ENCODE assay signal across 30 mouse cellular contexts in genomic region chr1:85988351-85988750, GRCm38 (mm10). TPM values are rescaled to one million over a fixed set of nuclear protein-coding genes. Genes with fewer than 3 reads are reported as not detected.
DNase-seq lines count a peak whose midpoint lies in the region; ATAC-seq and TF ChIP-seq lines count a peak whose summit lies in the region.
"Had no signal": no experiment of that assay in that cellular context is flagged by ENCODE, and none has a peak within 500 bp of the region (broad histone marks: within the 10 kb centered on the region; RNA-seq: fewer than 3 reads in every experiment).

No protein-coding gene starts in this region.

- WGBS in lung, postnatal 0 days, result 62% methylated on average over 4 of the region's 4 CpGs

- TF ChIP-seq POLR2A in CH12.LX (IDR thresholded peaks at IDR 0.05; ENCODE audit: low read depth, low read length), result no peak

- no peaks in the 10 kb centered on the region for H3K79me2 ChIP-seq in CH12.LX (replicated peaks; ENCODE audit: control insufficient read depth, extremely low read depth, insufficient read depth, poor library complexity, severe bottlenecking)

- TF ChIP-seq CTCF in lung, postnatal 0 days (IDR thresholded peaks at IDR 0.05), result no peak
- no peak for TF ChIP-seq CTCF in CH12.LX (conservative IDR thresholded peaks at IDR 0.05 in 1 of 2, IDR thresholded peaks at IDR 0.05 in 1 of 2; ENCODE audit: low read depth in 2 of 2, low read length in 2 of 2)

- in situ Hi-C loops in CH12.LX (cut with MboI; ENCODE audit: low pct_ligation_motif_present, low pct_unique_long_range_greater_than_20kb, low sequenced_read_pairs), result no loop called here

- no peaks in the 10 kb centered on the region for H3K36me3 ChIP-seq in lung, postnatal 0 days (ENCODE audit: insufficient read depth, low read length)
- H3K36me3 ChIP-seq in CH12.LX (replicated peaks in 1 of 2; ENCODE audit: control insufficient read depth in 1 of 2, insufficient read depth in 1 of 2, low read length in 1 of 2), result no peaks in the 10 kb centered on the region
- H3K36me3 ChIP-seq in splenic B cell, adult 2 months (ENCODE audit: control insufficient read depth, insufficient read depth, low read length, poor library complexity, severe bottlenecking), result no peaks in the 10 kb centered on the region
- H3K36me3 ChIP-seq: embryonic facial prominence, embryonic 15.5 days; forebrain, embryonic 15.5 days; heart, embryonic 12.5 days; kidney, embryonic 15.5 days; midbrain, embryonic 15.5 days had no signal

- no peak overlapping the region for H3K27ac ChIP-seq in lung, postnatal 0 days (ENCODE audit: low read length)
- H3K27ac ChIP-seq in CH12.LX (ENCODE audit: insufficient read depth, low read depth), result 0 out of 2 replicates have a peak overlapping the region, but pooled peaks have one; percentile 18
- H3K27ac ChIP-seq: embryonic facial prominence, embryonic 15.5 days; forebrain, embryonic 15.5 days; hindbrain, postnatal 0 days; kidney, embryonic 15.5 days; liver, embryonic 14.5 days; midbrain, embryonic 15.5 days had no signal

- H3K27me3 ChIP-seq in lung, postnatal 0 days (replicated peaks; ENCODE audit: insufficient read depth, low read length), result no peaks in the 10 kb centered on the region
- H3K27me3 ChIP-seq in CH12.LX (replicated peaks), result no peaks in the 10 kb centered on the region
- H3K27me3 ChIP-seq in splenic B cell, adult 2 months (ENCODE audit: control insufficient read depth, insufficient read depth, low read length, poor library complexity, severe bottlenecking), result no peaks in the 10 kb centered on the region
- H3K27me3 ChIP-seq: embryonic facial prominence, embryonic 15.5 days; forebrain, embryonic 15.5 days; heart, embryonic 12.5 days; kidney, embryonic 15.5 days; midbrain, embryonic 15.5 days had no signal

- H3K4me1 ChIP-seq in lung, postnatal 0 days (ENCODE audit: insufficient read depth, low read depth, low read length), result no peaks in the 10 kb centered on the region
- peaks cover 23 to 67% of the 10 kb centered on the region in 2 experiments for H3K4me1 ChIP-seq in CH12.LX (ENCODE audit: control insufficient read depth in 1 of 2, insufficient read depth in 2 of 2)
- H3K4me1 ChIP-seq: embryonic facial prominence, embryonic 15.5 days; forebrain, embryonic 15.5 days; kidney, embryonic 15.5 days; midbrain, embryonic 15.5 days had no signal

- TF ChIP-seq RAD21 in CH12.LX (IDR thresholded peaks at IDR 0.05; ENCODE audit: low read depth, low read length), result no peak

- no peaks in the 10 kb centered on the region for H3K9me3 ChIP-seq in lung, postnatal 0 days (ENCODE audit: low read length)
- peaks cover 4% of the 10 kb centered on the region for H3K9me3 ChIP-seq in CH12.LX (replicated peaks; ENCODE audit: low read length)
- H3K9me3 ChIP-seq: embryonic facial prominence, embryonic 15.5 days; forebrain, embryonic 15.5 days; kidney, embryonic 15.5 days; midbrain, embryonic 15.5 days had no signal

- peak; percentile 23 for DNase-seq in lung, postnatal 0 days (ENCODE audit: low spot score)
- no peak for DNase-seq in lung, postnatal 14 days
- no peak for DNase-seq in CH12.LX (ENCODE audit: extremely low read depth)
- peak; percentile 70 for DNase-seq in splenic B cell, adult 2 months (ENCODE audit: low read depth, low spot score)
- DNase-seq in layer of hippocampus, postnatal 25 days (ENCODE audit: extremely low spot score in 1 of 2, low spot score in 1 of 2), result no peak
- DNase-seq in urinary bladder, adult 2 months (ENCODE audit: low spot score), result no peak
- DNase-seq: adrenal gland, adult 2 months; cerebellum, adult 8-10 months; cerebellum, postnatal 36 days; gastrocnemius, postnatal 10 days; heart, adult 11 months; heart, postnatal 10 days; kidney, postnatal 36 days; right cerebral cortex, adult 18-20 months; thymus, postnatal 14 days had no signal

- H3K9ac ChIP-seq in lung, postnatal 0 days (replicated peaks; ENCODE audit: low read depth), result no peak overlapping the region
- H3K9ac ChIP-seq in CH12.LX (ENCODE audit: insufficient read depth, low read depth), result no peak overlapping the region
- H3K9ac ChIP-seq: embryonic facial prominence, embryonic 15.5 days; forebrain, embryonic 15.5 days; heart, embryonic 12.5 days; kidney, embryonic 15.5 days; liver, embryonic 14.5 days; midbrain, embryonic 15.5 days had no signal

- dilution Hi-C loops in CH12.LX (cut with MboI; ENCODE audit: extremely low pct_ligation_motif_present, extremely low pct_unique_long_range_greater_than_20kb, low sequenced_read_pairs), result no loop called here

- no peak overlapping the region for H3K4me2 ChIP-seq in lung, postnatal 0 days (replicated peaks; ENCODE audit: low read depth, low read length)
- peak overlapping the region; percentile 8; the same call in 1 of the 2 replicates for H3K4me2 ChIP-seq in CH12.LX (ENCODE audit: insufficient read depth, low read depth, poor library complexity, severe bottlenecking)
- H3K4me2 ChIP-seq: embryonic facial prominence, embryonic 15.5 days; forebrain, embryonic 15.5 days; heart, embryonic 12.5 days; kidney, embryonic 15.5 days; midbrain, embryonic 15.5 days had no signal

- TF ChIP-seq EP300 in lung, postnatal 0 days (IDR thresholded peaks at IDR 0.05), result no peak
- TF ChIP-seq EP300 in CH12.LX (IDR thresholded peaks at IDR 0.05; ENCODE audit: low read length), result no peak

- no peak for ATAC-seq in lung, postnatal 0 days
- peak; percentile 89 for ATAC-seq in megakaryocyte, adult 5-6 weeks (ENCODE audit: poor library complexity, severe bottlenecking)
- ATAC-seq: forebrain, embryonic 15.5 days; hindbrain, postnatal 0 days; intestine, postnatal 0 days; midbrain, embryonic 15.5 days had no signal

- H3K4me3 ChIP-seq in lung, postnatal 0 days (ENCODE audit: low read depth, low read length), result no peak overlapping the region
- H3K4me3 ChIP-seq in CH12.LX (replicated peaks in 1 of 3; ENCODE audit: low read depth in 2 of 3, low read length in 2 of 3, poor library complexity in 1 of 3), result no peak overlapping the region
- H3K4me3 ChIP-seq: embryonic facial prominence, embryonic 15.5 days; forebrain, embryonic 15.5 days; heart, embryonic 12.5 days; kidney, embryonic 15.5 days; midbrain, embryonic 15.5 days; myocyte had no signal

TF ChIP-seq in CH12.LX, 34 proteins besides CTCF, POLR2A, EP300 and RAD21:
- TF ChIP-seq MAFK (IDR thresholded peaks at IDR 0.05; ENCODE audit: insufficient replicate concordance, low read length) (no peak), SIN3A (IDR thresholded peaks at IDR 0.05; ENCODE audit: low read length) (no peak), E2F4 (IDR thresholded peaks at IDR 0.05; ENCODE audit: insufficient replicate concordance, low read depth, low read length) (no peak), HCFC1 (IDR thresholded peaks at IDR 0.05; ENCODE audit: low read depth, low read length) (no peak), TBP (conservative IDR thresholded peaks at IDR 0.05; ENCODE audit: low read depth, low read length) (no peak), MAX (IDR thresholded peaks at IDR 0.05; ENCODE audit: low read length) (no peak), KAT2A (IDR thresholded peaks at IDR 0.05; ENCODE audit: insufficient replicate concordance, low read length) (no peak), CHD2 (IDR thresholded peaks at IDR 0.05; ENCODE audit: low read length) (no peak), IRF4 (IDR thresholded peaks at IDR 0.05; ENCODE audit: low read depth, low read length) (no peak), ZC3H11A (IDR thresholded peaks at IDR 0.05; ENCODE audit: low read depth, low read length) (no peak), USF2 (conservative IDR thresholded peaks at IDR 0.05; ENCODE audit: low read depth, low read length) (no peak), RCOR1 (conservative IDR thresholded peaks at IDR 0.05; ENCODE audit: low read depth, low read length) (no peak)

RNA-seq across cellular contexts. Expression of gene Gpr55, which starts 27.5 kb away (rescaled TPM):
- polyA plus RNA-seq in lung, postnatal 0 days (2015; fragmentation: Nextera tagmentation; extraction: Ambion mirVana), result 0.14 and 0.26 TPM in 2 replicates
- total RNA-seq in CH12.LX (2012; rRNA removed), result 24.3 and 25.6 TPM in 2 replicates
- total RNA-seq in CH12.LX (2014; rRNA removed), result 16.2 and 16.4 TPM in 2 replicates
- polyA plus RNA-seq in CH12.LX (2012; ENCODE audit: insufficient read length, low read depth), result 17.3 and 20.3 TPM in 2 replicates
- 0.07 TPM in 2 replicates for total RNA-seq in megakaryocyte, adult 5-6 weeks (2015)
- 0.33 and 0.53 TPM in 2 replicates for total RNA-seq in megakaryocyte, adult 5-6 weeks (2017)
- total RNA-seq in layer of hippocampus, postnatal 25 days (2021), result under 1 TPM in 1 of 2 experiments, not detected in 1; 0.12 TPM
- polyA plus RNA-seq in urinary bladder, adult 2 months (2012; rRNA removed), result 0.06 and 0.08 TPM in 2 replicates
- total RNA-seq: gastrocnemius, postnatal 10 days; heart, postnatal 10 days; left cerebral cortex, postnatal 36 days had no signal
- polyA plus RNA-seq: lung, embryonic 16.5 days; myocyte had no signal

RNA-seq across cellular contexts. Expression of gene Spata3, which starts 28.3 kb away (rescaled TPM):
- not detected in 2 replicates for polyA plus RNA-seq in lung, postnatal 0 days (2015; fragmentation: Nextera tagmentation; extraction: Ambion mirVana)
- total RNA-seq in CH12.LX (2012; rRNA removed) (not detected in 2 replicates), CH12.LX (2014; rRNA removed) (not detected in 2 replicates)
- polyA plus RNA-seq in CH12.LX (2012; ENCODE audit: insufficient read length, low read depth), result not detected in 2 replicates
- total RNA-seq in megakaryocyte, adult 5-6 weeks (2015), result not detected in 2 replicates
- total RNA-seq in megakaryocyte, adult 5-6 weeks (2017), result not detected in 2 replicates
- 1 to 10 TPM; 1.0 to 1.2 TPM for total RNA-seq in layer of hippocampus, postnatal 25 days (2021)
- polyA plus RNA-seq in urinary bladder, adult 2 months (2012; rRNA removed), result not detected in 2 replicates
- total RNA-seq: adrenal gland, adult 2 months; gastrocnemius, postnatal 10 days; heart, postnatal 10 days; MEL had no signal
- polyA plus RNA-seq: adrenal gland, adult 2 months; embryonic facial prominence, embryonic 15.5 days; heart, embryonic 12.5 days; hindbrain, embryonic 11.5 days; intestine, postnatal 0 days; kidney, embryonic 15.5 days; limb, embryonic 14.5 days; lung, embryonic 16.5 days; myocyte had no signal

RNA-seq across cellular contexts. Expression of gene 2810459M11Rik, which starts 57.3 kb away (rescaled TPM):
- 0.24 and 0.41 TPM in 2 replicates for polyA plus RNA-seq in lung, postnatal 0 days (2015; fragmentation: Nextera tagmentation; extraction: Ambion mirVana)
- total RNA-seq in CH12.LX (2012; rRNA removed) (not detected in 2 replicates), CH12.LX (2014; rRNA removed) (not detected in 2 replicates)
- polyA plus RNA-seq in CH12.LX (2012; ENCODE audit: insufficient read length, low read depth), result not detected in 2 replicates
- not detected in 2 replicates for total RNA-seq in megakaryocyte, adult 5-6 weeks (2015)
- total RNA-seq in megakaryocyte, adult 5-6 weeks (2017), result not detected in 2 replicates
- 10 to 100 TPM; 10.2 to 14.4 TPM for total RNA-seq in layer of hippocampus, postnatal 25 days (2021)
- 0.75 and 0.78 TPM in 2 replicates for polyA plus RNA-seq in urinary bladder, adult 2 months (2012; rRNA removed)
- total RNA-seq: heart, postnatal 10 days; MEL had no signal
- polyA plus RNA-seq: myocyte had no signal

Comparison
In these comparisons a context has a peak if more than half of its experiments do, and no peak if none do; other contexts are left out.
1. DNase-seq: peak in lung, postnatal 0 days (single experiment) and splenic B cell, adult 2 months (single experiment); none in lung, postnatal 14 days (single experiment), CH12.LX (single experiment), layer of hippocampus, postnatal 25 days (0 of 2) and urinary bladder, adult 2 months (single experiment).
2. RNA of gene Gpr55, which starts 27.5 kb away (total RNA-seq): 16.2 to 25.6 TPM in CH12.LX; 0.07 to 0.53 TPM in megakaryocyte, adult 5-6 weeks and 0.12 TPM in layer of hippocampus, postnatal 25 days; every median in the first group is over 10 times any median in the second.
3. RNA of gene 2810459M11Rik, which starts 57.3 kb away (total RNA-seq): 10.2 to 14.4 TPM in layer of hippocampus, postnatal 25 days; not detected in CH12.LX and not detected in megakaryocyte, adult 5-6 weeks; every median in the first group is over 10 times any median in the second.